Mouse (Mus musculus) lung, embryonic 14.5 days (tissue): ENCODE measurements around the gene Lepr. TPM values are rescaled to one million over a fixed set of nuclear protein-coding genes. Genes with fewer than 3 reads are reported as not detected.
"Not testable (repeated sequence)": the region's sequence is repeated elsewhere in the genome, so short reads cannot be mapped to it uniquely, and the experiment has no call there.

Experiments
- ATAC-seq: fragments of 200-750 bp; cut with Nextera tagmentation; 2 replicates; pipeline ENCODE4 v1.8.0; 2017; ENCODE audit warnings: mild to moderate bottlenecking, moderate TSS enrichment, moderate library complexity; ENCODE audit not compliant: insufficient read depth
- DNase-seq: peaks from one replicate; pipeline ENCODE4 v3.0.0-alpha.2; 2015
- H3K27ac ChIP-seq: fragments of 300-500 bp; sonication (generic); 2 replicates; pipeline ENCODE4 v1.5.1; 2014; ENCODE audit warnings: low read depth, mild to moderate bottlenecking, moderate library complexity
- H3K27me3 ChIP-seq: fragments of 300-500 bp; sonication (generic); 2 replicates; pipeline ENCODE4 v1.6.1; 2014; ENCODE audit warnings: low read length, control low read depth; ENCODE audit not compliant: insufficient read depth
- H3K36me3 ChIP-seq: fragments of 300-500 bp; sonication (generic); 2 replicates; pipeline ENCODE4 v1.6.1; 2014; ENCODE audit warnings: control low read depth; ENCODE audit not compliant: insufficient read depth
- H3K4me1 ChIP-seq: fragments of 300-500 bp; sonication (generic); 2 replicates; pipeline ENCODE4 v1.6.1; 2014; ENCODE audit warnings: antibody characterized with exemption, control low read depth; ENCODE audit not compliant: insufficient read depth
- H3K4me2 ChIP-seq: fragments of 300-500 bp; sonication (generic); 2 replicates; pipeline ENCODE4 v1.6.1; 2014; ENCODE audit warnings: mild to moderate bottlenecking
- H3K4me3 ChIP-seq: fragments of 300-500 bp; sonication (generic); 2 replicates; pipeline ENCODE4 v1.5.1; 2014; ENCODE audit warnings: low read depth, low read length
- H3K9ac ChIP-seq: fragments of 300-500 bp; sonication (generic); 2 replicates; pipeline ENCODE4 v1.6.1; 2014
- H3K9me3 ChIP-seq: fragments of 300-500 bp; sonication (generic); 2 replicates; pipeline ENCODE4 v1.6.1; 2016; ENCODE audit warnings: low read depth, low read length, control low read depth
- CTCF ChIP-seq: IDR thresholded peaks from 2 replicates; pipeline ENCODE4 v1.5.1; 2016; ENCODE audit warnings: antibody characterized with exemption, low read depth
- WGBS: fragments of 180-500 bp; shearing (Covaris S2); extraction: QIAGEN DNeasy Blood & Tissue Kit; methylation state at CpG from one replicate; pipeline ENCODE4 v1.1.7; 2014; 5-methylcytosine and 5-hydroxymethylcytosine counted together
- polyA plus RNA-seq: library from polyadenylated mRNA; unstranded; fragments of >200 nt; fragmentation: Nextera tagmentation; extraction: Ambion mirVana; gene quantifications from 2 replicates; pipeline ENCODE4 v1.2.1, GENCODE M21; 2014

Gene Lepr
- polyA plus RNA-seq, 1 experiment from 2014 or later, result 9.2 TPM

- no peak overlapping the region for H3K4me3 ChIP-seq
- no peaks in the 10 kb centered on the region for H3K9me3 ChIP-seq
- H3K27ac ChIP-seq, result no peak overlapping the region
- no peaks in the 10 kb centered on the region for H3K36me3 ChIP-seq
- 87% methylated on average over 5 of the region's 5 CpGs for WGBS
- TF ChIP-seq CTCF, result no peak
- no peak overlapping the region for H3K9ac ChIP-seq
- DNase-seq (no peak), ATAC-seq (no peak)
- no peaks in the 10 kb centered on the region for H3K4me1 ChIP-seq
- H3K4me2 ChIP-seq, result no peak overlapping the region
- no peaks in the 10 kb centered on the region for H3K27me3 ChIP-seq
Measured at GRCm38 (mm10) chr4:101760490-101760889, 43.3 kb downstream of the Lepr start.

GRCm38 (mm10) chr4:101843923-101844322 is 126.7 kb downstream of the Lepr start, which contains the start of gene B020004J07Rik:
TSS of gene B020004J07Rik (minus strand) at chr4:101844023.
- 90% methylated on average over 4 of the region's 4 CpGs for WGBS
- DNase-seq, H3K36me3 ChIP-seq, H3K4me1 ChIP-seq, H3K27ac ChIP-seq, H3K4me2 ChIP-seq, H3K9ac ChIP-seq, ATAC-seq, H3K4me3 ChIP-seq, H3K27me3 ChIP-seq, H3K9me3 ChIP-seq: not testable (repeated sequence)

- no peak for TF ChIP-seq CTCF
- no peak overlapping the region for H3K27ac ChIP-seq
- no peak for ATAC-seq
- no peak for DNase-seq
- no peaks in the 10 kb centered on the region for H3K36me3 ChIP-seq
- no peak overlapping the region for H3K9ac ChIP-seq
- no peaks in the 10 kb centered on the region for H3K27me3 ChIP-seq
- no peaks in the 10 kb centered on the region for H3K4me1 ChIP-seq
- H3K9me3 ChIP-seq, result peaks cover 13% of the 10 kb centered on the region; the same call in 1 of the 2 replicates
- H3K4me3 ChIP-seq, result no peak overlapping the region
- WGBS, result 74% methylated on average over 2 of the region's 2 CpGs
- no peak overlapping the region for H3K4me2 ChIP-seq
Measured at GRCm38 (mm10) chr4:101850908-101851307, 133.7 kb downstream of the Lepr start.

- Histone ChIP-seq H3K4me1 (no peaks in the 10 kb centered on the region), H3K9ac (no peak overlapping the region), H3K27ac (no peak overlapping the region), H3K4me3 (no peak overlapping the region), H3K9me3 (no peaks in the 10 kb centered on the region), H3K4me2 (no peak overlapping the region), H3K27me3 (no peaks in the 10 kb centered on the region), H3K36me3 (no peaks in the 10 kb centered on the region)
- 33% methylated on average over 6 of the region's 6 CpGs for WGBS
- DNase-seq (peak; percentile 38), ATAC-seq (no peak)
- peak; percentile 63 for TF ChIP-seq CTCF
Measured at GRCm38 (mm10) chr4:101860873-101861272, 143.7 kb downstream of the Lepr start.

GRCm38 (mm10) chr4:101862289-101862688 is 145.1 kb downstream of the Lepr start:
- Histone ChIP-seq H3K4me3 (no peak overlapping the region), H3K4me2 (no peak overlapping the region), H3K27me3 (no peaks in the 10 kb centered on the region), H3K36me3 (no peaks in the 10 kb centered on the region), H3K9ac (no peak overlapping the region), H3K27ac (no peak overlapping the region), H3K4me1 (no peaks in the 10 kb centered on the region), H3K9me3 (no peaks in the 10 kb centered on the region)
- no peak for TF ChIP-seq CTCF
- DNase-seq (no peak), ATAC-seq (no peak)
- 88% methylated on average over 6 of the region's 6 CpGs for WGBS

Other genes with a start within 250 kb of the Lepr start
- gene Dnajc6, start 220.8 kb upstream of the Lepr start, polyA plus RNA-seq, result 0.11 and 0.16 TPM in 2 replicates
- gene Leprot, start 69.7 kb upstream of the Lepr start, polyA plus RNA-seq, result 87.9 and 88.4 TPM in 2 replicates
- not detected in 2 replicates for gene B020004J07Rik, start 126.6 kb downstream of the Lepr start, polyA plus RNA-seq
- gene C130073F10Rik, start 176.4 kb downstream of the Lepr start, polyA plus RNA-seq, result 0.28 TPM in 1 of 2 replicates, not detected in the other
- not detected in 2 replicates for gene Gm12800, start 191.7 kb downstream of the Lepr start, polyA plus RNA-seq
- not detected in 2 replicates for gene Gm12794, start 223.0 kb downstream of the Lepr start, polyA plus RNA-seq